Mouse (Mus musculus) small intestine, adult 2 months (tissue): ENCODE data around the gene Trarg1. TPM values are rescaled to one million over a fixed set of nuclear protein-coding genes. Genes with fewer than 3 reads are reported as not detected.

Experiments
- H3K27ac ChIP-seq: fragments of 200-500 bp; 2 replicates; pipeline ENCODE4 v1.5.1; 2012; ENCODE audit warnings: low read depth, low read length, control low read depth, inconsistent platforms; ENCODE audit not compliant: insufficient read depth
- H3K27me3 ChIP-seq: fragments of 200-500 bp; 2 replicates; pipeline ENCODE4 v1.6.1; 2012; ENCODE audit warnings: mild to moderate bottlenecking, moderate library complexity, low read length, inconsistent platforms; ENCODE audit not compliant: control insufficient read depth, insufficient read depth
- H3K36me3 ChIP-seq: fragments of 200-500 bp; 2 replicates; pipeline ENCODE4 v1.6.1; 2012; ENCODE audit warnings: mild to moderate bottlenecking, low read length, control low read depth, inconsistent platforms; ENCODE audit not compliant: control insufficient read depth, insufficient read depth
- H3K4me1 ChIP-seq: fragments of 200-500 bp; 2 replicates; pipeline ENCODE4 v1.6.1; 2012; ENCODE audit warnings: low read length, inconsistent platforms, mixed read lengths; ENCODE audit not compliant: control insufficient read depth, insufficient read depth, insufficient read length
- H3K4me3 ChIP-seq: fragments of 200-500 bp; 2 replicates; pipeline ENCODE4 v1.5.1; 2012; ENCODE audit warnings: low read depth, mild to moderate bottlenecking, control low read depth, inconsistent platforms, low read length, moderate library complexity
- CTCF ChIP-seq: fragments of 200-500 bp; IDR thresholded peaks from 2 replicates; pipeline ENCODE4 v1.5.1; 2012; ENCODE audit warnings: low read depth, mild to moderate bottlenecking, control low read depth, inconsistent platforms, low read length, moderate library complexity, mixed read lengths; ENCODE audit not compliant: insufficient replicate concordance, insufficient read length; ENCODE audit errors: extremely low read depth
- POLR2A ChIP-seq: fragments of 200-500 bp; IDR thresholded peaks from 2 replicates; pipeline ENCODE4 v1.6.1; 2012; ENCODE audit warnings: low read depth, mild to moderate bottlenecking, control low read depth, inconsistent platforms, low read length, moderate library complexity
- WGBS: fragments of 180-500 bp; shearing (Covaris S2); methylation state at CpG from one replicate; pipeline ENCODE4 v1.1.7; 2018; 5-methylcytosine and 5-hydroxymethylcytosine counted together
- polyA plus RNA-seq: library from polyadenylated mRNA; depleted of rRNA; stranded (reverse); fragments of >200 nt; gene quantifications from 2 replicates; pipeline ENCODE4 v1.2.3, GENCODE M21; 2012

The Trarg1 gene
- polyA plus RNA-seq, 1 experiment = 0.47 TPM

DNA sequence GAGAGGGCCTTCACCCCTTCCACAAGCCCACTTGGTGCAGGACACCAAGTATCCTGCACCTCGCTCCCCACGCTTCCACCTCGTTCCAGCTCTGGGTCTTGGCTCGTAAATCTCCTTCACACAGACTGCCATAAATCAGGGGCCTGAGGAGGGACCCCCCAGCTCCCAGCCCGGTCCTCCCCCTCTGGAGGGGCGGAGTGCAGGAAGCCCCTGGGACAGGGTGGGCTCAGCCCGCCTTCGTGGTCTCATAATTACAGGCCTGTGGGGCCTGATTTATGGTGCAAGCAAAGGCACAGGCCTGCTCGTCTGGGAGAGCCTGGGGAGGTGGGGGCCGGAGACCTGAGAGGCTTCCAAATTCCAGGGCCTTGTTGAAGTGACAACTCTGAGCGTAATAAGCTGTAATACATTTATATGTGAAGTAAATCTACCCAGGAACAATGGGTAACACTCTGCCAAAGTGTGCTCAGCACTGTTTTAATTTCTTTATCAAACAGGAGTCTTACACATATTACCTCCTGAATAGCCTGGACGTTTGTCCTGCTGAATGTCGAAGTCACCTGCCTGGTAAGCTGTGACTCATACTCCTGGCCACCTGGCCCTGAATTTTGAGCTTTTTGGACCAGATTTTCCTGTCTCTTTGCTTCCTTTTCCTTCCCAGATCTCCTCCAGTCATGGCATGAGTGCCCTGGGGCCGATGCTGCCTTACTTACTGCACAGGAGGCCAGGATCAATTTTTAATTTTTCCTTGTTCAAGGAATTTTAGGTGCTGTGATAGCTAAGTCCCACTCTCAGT, 20.3 kb upstream of the Trarg1 start:
- 70% methylated on average over 14 of the region's 14 CpGs for WGBS
- no peak for TF ChIP-seq CTCF
- no peak for TF ChIP-seq POLR2A
- H3K4me1 ChIP-seq = peaks cover 6% of the 10 kb centered on the region
- H3K36me3 ChIP-seq = no peaks in the 10 kb centered on the region
- no peak overlapping the region for H3K4me3 ChIP-seq
- H3K27ac ChIP-seq = no peak overlapping the region
- H3K27me3 ChIP-seq = no peaks in the 10 kb centered on the region

DNA sequence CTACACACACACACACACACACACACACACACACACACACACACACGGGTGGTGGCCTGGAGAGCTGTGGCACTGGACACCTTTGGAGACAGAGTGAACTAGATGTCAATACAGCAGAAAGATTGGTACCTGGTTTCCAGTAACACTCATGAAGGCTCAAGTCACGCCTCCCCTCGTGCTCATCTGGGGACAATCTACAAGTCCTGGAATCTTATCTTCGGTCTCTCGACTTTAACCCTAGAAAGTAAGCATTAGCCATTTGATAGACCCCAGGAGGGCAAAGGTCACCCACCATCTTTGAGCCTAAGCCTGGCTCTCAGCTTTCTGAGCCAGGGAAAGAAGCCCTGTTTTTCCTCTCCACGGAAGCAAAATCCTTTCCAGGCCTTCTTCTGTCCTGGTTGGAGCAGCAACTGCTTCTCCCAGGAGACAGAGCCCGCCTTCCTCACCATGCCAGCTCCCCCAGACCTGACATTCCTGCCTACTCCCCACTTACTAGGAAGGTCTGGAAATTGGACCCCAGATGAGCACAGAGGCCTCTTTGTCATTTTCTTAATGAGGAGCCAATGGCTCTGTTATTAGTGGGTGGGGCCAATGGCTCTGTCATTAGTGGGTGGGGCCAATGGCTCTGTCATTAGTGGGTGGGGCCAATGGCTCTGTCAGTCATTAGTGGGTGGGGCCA, 17.7 kb upstream of the Trarg1 start:
- TF ChIP-seq CTCF = no peak
- no peak for TF ChIP-seq POLR2A
- H3K27me3 ChIP-seq = peaks cover 18% of the 10 kb centered on the region
- no peaks in the 10 kb centered on the region for H3K36me3 ChIP-seq
- H3K27ac ChIP-seq = peak overlapping the region; percentile 76; the same call in 1 of the 2 replicates
- 23% methylated on average over 7 of the region's 7 CpGs for WGBS
- peaks cover 6% of the 10 kb centered on the region for H3K4me1 ChIP-seq
- H3K4me3 ChIP-seq = 0 out of 2 replicates have a peak overlapping the region, but pooled peaks have one; percentile 22

DNA sequence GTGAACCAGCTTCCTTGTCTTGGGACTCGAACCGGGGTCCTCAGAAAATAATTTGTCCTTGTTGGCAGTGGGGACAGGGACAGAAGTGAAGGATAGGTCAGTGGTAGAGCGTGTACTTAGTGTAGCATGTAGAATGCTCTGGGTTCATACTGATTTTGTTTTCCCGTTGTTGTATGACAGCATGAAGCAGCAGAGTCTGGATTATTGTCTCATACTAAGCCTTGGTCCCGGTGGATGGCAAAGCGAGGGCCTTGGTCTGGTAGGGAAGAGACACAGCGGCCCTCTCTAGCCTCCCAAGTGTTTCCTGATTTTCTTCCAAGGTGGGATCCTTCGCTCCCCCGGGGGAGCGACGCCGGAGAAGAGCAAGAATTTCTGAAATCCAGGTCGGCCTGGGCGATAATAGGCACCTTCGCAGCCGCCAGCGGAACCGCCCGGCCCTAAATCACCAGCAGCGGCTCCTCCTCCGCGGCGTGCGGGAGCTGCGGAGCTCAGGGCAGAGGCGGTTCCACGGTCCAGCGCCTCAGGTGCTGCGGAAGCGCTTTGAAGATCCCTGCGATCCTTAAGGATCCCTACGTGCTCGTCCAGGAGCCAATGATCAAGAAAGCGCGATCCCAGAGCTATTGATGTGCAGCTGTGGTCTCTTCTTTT, 13.5 kb upstream of the Trarg1 start:
- 11% methylated on average over 35 of the region's 35 CpGs for WGBS
- Histone ChIP-seq H3K4me3 (peak overlapping the region; percentile 4; the same call in 1 of the 2 replicates), H3K36me3 (no peaks in the 10 kb centered on the region), H3K27me3 (peaks cover 24% of the 10 kb centered on the region), H3K27ac (no peak overlapping the region), H3K4me1 (peaks cover 6% of the 10 kb centered on the region)
- no peak for TF ChIP-seq POLR2A
- TF ChIP-seq CTCF = no peak

DNA sequence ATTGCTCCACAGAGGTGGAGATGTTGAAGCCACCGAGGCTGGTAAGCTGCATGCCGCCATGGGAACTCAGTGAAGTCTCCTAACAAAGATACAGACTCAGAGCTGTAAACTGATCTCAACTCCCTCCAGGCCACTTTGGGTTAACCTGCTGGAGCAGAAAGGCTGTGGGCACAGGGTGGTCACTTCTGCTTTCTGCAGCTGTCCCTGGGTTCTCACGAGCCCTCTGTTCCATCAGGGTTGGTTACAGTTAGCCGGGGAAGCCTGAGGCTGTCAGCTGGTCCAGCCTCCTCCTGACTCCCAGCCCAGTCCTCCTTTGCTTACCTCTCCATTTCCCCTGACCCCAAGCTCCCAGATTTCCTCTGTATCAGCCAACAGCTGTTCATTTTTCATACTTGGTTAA, 11.8 kb upstream of the Trarg1 start:
- Histone ChIP-seq H3K4me1 (peaks cover 2% of the 10 kb centered on the region; the same call in 1 of the 2 replicates), H3K4me3 (no peak overlapping the region), H3K27ac (no peak overlapping the region), H3K36me3 (no peaks in the 10 kb centered on the region), H3K27me3 (peaks cover 33% of the 10 kb centered on the region)
- TF ChIP-seq CTCF = no peak
- TF ChIP-seq POLR2A = no peak
- 57% methylated on average over 4 of the region's 4 CpGs for WGBS

DNA sequence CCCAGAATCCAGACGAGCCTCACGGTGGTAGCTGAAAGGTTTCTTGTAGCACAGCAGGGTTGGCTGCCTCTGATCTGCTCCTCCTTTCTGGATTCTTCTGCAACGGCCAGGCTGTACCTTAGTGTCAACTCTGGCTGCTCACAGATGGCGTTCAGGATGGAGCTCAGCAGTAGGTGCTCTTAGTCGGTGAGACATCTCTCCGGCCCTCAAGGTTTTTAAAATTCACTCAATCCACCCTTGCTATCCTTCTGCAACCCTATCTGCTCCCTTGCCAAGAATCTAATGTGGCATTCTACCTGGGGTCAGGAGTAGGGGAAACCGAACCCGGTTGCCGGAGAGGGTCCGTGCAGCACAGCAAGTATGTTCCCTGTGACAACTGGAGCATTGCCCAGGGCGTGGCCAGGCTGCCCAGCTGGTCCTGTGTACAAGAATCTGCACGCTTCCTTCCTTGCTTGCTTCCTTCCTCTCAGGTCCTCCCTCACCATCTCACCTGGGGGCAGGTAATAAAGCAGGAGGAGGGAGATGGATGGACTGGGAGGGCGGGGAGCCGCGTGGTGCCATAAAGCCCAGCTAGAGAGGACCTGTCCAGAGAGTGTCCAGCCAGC, 7.6 kb upstream of the Trarg1 start, which contains the start of gene Bhlha9:
Gene Bhlha9, plus strand, starts transcription at position 600 of the 605 bp plus-strand sequence.
- Histone ChIP-seq H3K27ac (no peak within 1 kb of the TSS), H3K4me1 (peaks cover 2% of the 10 kb centered on the region; the same call in 1 of the 2 replicates), H3K27me3 (peaks cover 27% of the 10 kb centered on the region), H3K36me3 (no peaks in the 10 kb centered on the region), H3K4me3 (peak within 1 kb of the TSS; percentile 7; the same call in 1 of the 2 replicates)
- 55% methylated on average over 15 of the region's 15 CpGs for WGBS
- TF ChIP-seq POLR2A = no peak
- TF ChIP-seq CTCF = no peak

DNA sequence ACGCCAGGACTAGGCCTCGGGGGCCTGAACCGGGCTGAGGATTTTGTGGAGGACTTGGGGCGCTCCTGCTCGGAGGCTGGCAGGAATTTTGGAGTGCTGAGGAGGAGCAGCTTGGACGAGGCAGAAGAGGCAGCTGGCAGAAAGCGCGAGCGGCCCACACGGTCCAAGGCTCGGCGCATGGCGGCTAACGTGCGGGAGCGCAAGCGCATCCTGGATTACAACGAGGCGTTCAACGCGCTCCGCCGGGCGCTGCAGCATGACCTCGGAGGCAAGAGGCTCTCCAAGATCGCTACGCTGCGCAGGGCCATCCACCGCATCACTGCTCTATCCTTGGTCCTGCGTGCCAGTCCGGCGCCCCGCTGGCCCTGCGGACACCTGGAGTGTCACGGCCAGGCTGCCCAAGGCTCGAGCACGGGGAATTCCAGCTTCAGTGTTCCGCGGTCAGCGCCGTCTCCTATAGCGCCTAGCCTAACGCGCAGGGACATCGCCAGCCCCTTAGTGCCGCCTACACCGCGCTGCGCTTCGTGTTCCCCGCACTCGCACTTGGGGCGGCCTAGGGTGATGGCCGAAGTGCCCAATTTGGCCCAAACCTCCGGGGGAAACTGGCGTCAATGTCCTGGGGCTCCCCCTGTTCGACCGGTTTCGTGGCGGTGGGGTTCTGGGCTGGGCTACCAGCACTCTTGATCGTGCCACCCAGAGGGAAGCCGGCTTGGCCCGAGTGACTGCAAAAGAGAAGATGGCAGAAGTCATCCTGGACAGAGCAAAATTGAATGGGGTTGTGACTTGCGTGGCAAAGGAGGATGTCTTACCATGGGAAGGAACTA, 6.8 kb upstream of the Trarg1 start:
- WGBS = 4% methylated on average over 64 of the region's 64 CpGs
- Histone ChIP-seq H3K4me3 (peak overlapping the region; percentile 7; the same call in 1 of the 2 replicates), H3K4me1 (peaks cover 2% of the 10 kb centered on the region; the same call in 1 of the 2 replicates), H3K36me3 (no peaks in the 10 kb centered on the region), H3K27ac (no peak overlapping the region), H3K27me3 (peaks cover 22% of the 10 kb centered on the region)
- TF ChIP-seq CTCF (no peak), POLR2A (no peak)
